ENCODE assay signal across 15 mouse cellular contexts in genomic region chr1:152607765-152608164, GRCm38 (mm10).
DNase-seq lines count a peak whose midpoint lies in the region; ATAC-seq lines count a peak whose summit lies in the region.
"Had no signal": no experiment of that assay in that cellular context is flagged by ENCODE, and none has a peak within 500 bp of the region (broad histone marks: within the 10 kb centered on the region; RNA-seq: fewer than 3 reads in every experiment).

No protein-coding gene starts in this region.

- no peak overlapping the region for H3K4me3 ChIP-seq in heart, embryonic 15.5 days
- H3K4me3 ChIP-seq in limb, embryonic 15.5 days = no peak overlapping the region
- H3K4me3 ChIP-seq: forebrain, embryonic 12.5 days; left cerebral cortex, adult 2 months; liver, embryonic 15.5 days; midbrain, embryonic 12.5 days had no signal

- H3K9ac ChIP-seq in heart, embryonic 15.5 days = no peak overlapping the region
- no peak overlapping the region for H3K9ac ChIP-seq in limb, embryonic 15.5 days
- H3K9ac ChIP-seq: forebrain, embryonic 12.5 days; liver, embryonic 15.5 days; midbrain, embryonic 12.5 days had no signal

- WGBS in heart, embryonic 15.5 days = 44% methylated on average over 14 of the region's 14 CpGs
- 63% methylated on average over 14 of the region's 14 CpGs for WGBS in limb, embryonic 15.5 days

- H3K36me3 ChIP-seq in heart, embryonic 15.5 days = peaks cover 3% of the 10 kb centered on the region; the same call in 1 of the 2 replicates
- H3K36me3 ChIP-seq in limb, embryonic 15.5 days = peaks cover 4% of the 10 kb centered on the region; the same call in 1 of the 2 replicates
- H3K36me3 ChIP-seq: forebrain, embryonic 12.5 days; liver, embryonic 15.5 days; midbrain, embryonic 12.5 days had no signal

- peak overlapping the region; percentile 62 for H3K27ac ChIP-seq in heart, embryonic 15.5 days
- H3K27ac ChIP-seq in limb, embryonic 15.5 days = peak overlapping the region; percentile 61
- H3K27ac ChIP-seq: forebrain, embryonic 12.5 days; left cerebral cortex, adult 2 months; liver, embryonic 15.5 days; midbrain, embryonic 12.5 days had no signal

- H3K9me3 ChIP-seq in heart, embryonic 15.5 days (replicated peaks) = no peaks in the 10 kb centered on the region
- H3K9me3 ChIP-seq in limb, embryonic 15.5 days = no peaks in the 10 kb centered on the region
- H3K9me3 ChIP-seq: liver, embryonic 15.5 days; midbrain, embryonic 12.5 days had no signal

- ATAC-seq in heart, embryonic 15.5 days (replicated peaks; ENCODE audit: insufficient number of reproducible peaks, insufficient read depth, low FRiP score, low read depth) = no peak
- ATAC-seq in limb, embryonic 15.5 days (ENCODE audit: insufficient number of reproducible peaks, low FRiP score, low TSS enrichment, low read depth) = no peak
- ATAC-seq in inflammation-experienced regulatory T-cells, adult 6 months = no peak
- ATAC-seq: CD4-positive, CD25-positive, alpha-beta regulatory T cell, adult 4 months had no signal

- H3K4me1 ChIP-seq in heart, embryonic 15.5 days (replicated peaks) = peaks cover 65% of the 10 kb centered on the region
- peaks cover 27% of the 10 kb centered on the region for H3K4me1 ChIP-seq in limb, embryonic 15.5 days
- H3K4me1 ChIP-seq: midbrain, embryonic 12.5 days had no signal

- no peaks in the 10 kb centered on the region for H3K27me3 ChIP-seq in heart, embryonic 15.5 days
- no peaks in the 10 kb centered on the region for H3K27me3 ChIP-seq in limb, embryonic 15.5 days
- H3K27me3 ChIP-seq: forebrain, embryonic 12.5 days; midbrain, embryonic 12.5 days had no signal

- DNase-seq in heart, adult 9 months (ENCODE audit: low spot score in 2 of 2) = no peak
- peak; percentile 54 for DNase-seq in lung, postnatal 36 days
- DNase-seq in lung, postnatal 25 days (ENCODE audit: low spot score) = no peak
- DNase-seq in kidney, adult 18-20 months = peak; percentile 72
- DNase-seq: cerebellum, adult 11-12 months; gastrocnemius, postnatal 14 days; thymus, adult 2 months had no signal

- no peak overlapping the region for H3K4me2 ChIP-seq in heart, embryonic 15.5 days
- H3K4me2 ChIP-seq in limb, embryonic 15.5 days = no peak overlapping the region
- H3K4me2 ChIP-seq: forebrain, embryonic 12.5 days; liver, embryonic 15.5 days; midbrain, embryonic 12.5 days had no signal

Comparison
In these comparisons a context has a peak if more than half of its experiments do, and no peak if none do; other contexts are left out.
1. DNase-seq: peak in lung, postnatal 36 days (single experiment) and kidney, adult 18-20 months (single experiment); none in heart, adult 9 months (0 of 2) and lung, postnatal 25 days (single experiment).